Mouse (Mus musculus) left cerebral cortex, adult 8-10 months (tissue): Measurements from ENCODE around the gene Ybx2. TPM values are rescaled to one million over a fixed set of nuclear protein-coding genes. Genes with fewer than 3 reads are reported as not detected.

Experiments
- microRNA-seq, 2 experiments: library from miRNA; unstranded; fragments of <30 nt; microRNA quantifications; one replicate each; pipeline ENCODE4 v1.2.0; 2022
- total RNA-seq, 4 experiments: library from RNA; stranded (reverse); gene quantifications; 2 replicates each; pipeline ENCODE4 v1.2.4; 2022

Ybx2 gene
- total RNA-seq, 4 experiments from 2014 or later, result 5.1 to 9.6 (median 6.1) TPM

Small RNA genes lying within 50 kb of the gene (microRNA-seq; reads per million reads assigned to microRNA genes)
- 0.44 to 0.84 reads per million in 2 experiments for gene Gm44349

Other genes starting within 250 kb of the Ybx2 start
- 10 to 100 TPM; 10.2 to 15.1 (median 11.7) TPM for gene Tnfsf12, start 239.9 kb upstream of the Ybx2 start, total RNA-seq
- gene Tnfsfm13, start 239.7 kb upstream of the Ybx2 start, total RNA-seq, result 1 to 10 TPM; 1.5 to 2.0 (median 1.8) TPM
- 10 to 100 TPM; 48.6 to 56.4 (median 51.3) TPM for gene Polr2a, start 177.2 kb upstream of the Ybx2 start, total RNA-seq
- not detected for gene Slc35g3, start 173.8 kb upstream of the Ybx2 start, total RNA-seq
- gene Zbtb4, start 169.9 kb upstream of the Ybx2 start, total RNA-seq, result 100 to 1,000 TPM; 138 to 158 (median 147) TPM
- 1 to 10 TPM in 2 of 4 experiments, under 1 TPM in 2; 0.51 to 1.2 (median 0.92) TPM for gene Chrnb1, start 139.9 kb upstream of the Ybx2 start, total RNA-seq
- gene Fgf11, start 133.9 kb upstream of the Ybx2 start, total RNA-seq, result 10 to 100 TPM; 18.8 to 22.3 (median 19.7) TPM
- under 1 TPM in 2 of 4 experiments, not detected in 2; 0.16 to 0.20 TPM for gene Tmem102, start 130.2 kb upstream of the Ybx2 start, total RNA-seq
- gene Gm39566, start 120.5 kb upstream of the Ybx2 start, total RNA-seq, result not detected
- not detected for gene Spem2, start 117.3 kb upstream of the Ybx2 start, total RNA-seq
- gene Spem1, start 113.6 kb upstream of the Ybx2 start, total RNA-seq, result under 1 TPM in 3 of 4 experiments, not detected in 1; 0.43 to 0.74 (median 0.49) TPM
- 100 to 1,000 TPM; 217 to 228 (median 217) TPM for gene Nlgn2, start 98.0 kb upstream of the Ybx2 start, total RNA-seq
- gene Tmem256, start 97.3 kb upstream of the Ybx2 start, total RNA-seq, result 100 to 1,000 TPM; 117 to 147 (median 123) TPM
- 10 to 100 TPM; 16.0 to 20.0 (median 18.6) TPM for gene Plscr3, start 89.4 kb upstream of the Ybx2 start, total RNA-seq
- gene Tnk1, start 77.1 kb upstream of the Ybx2 start, total RNA-seq, result under 1 TPM in 3 of 4 experiments, not detected in 1; 0.26 to 0.46 (median 0.30) TPM
- gene Tmem95, start 57.8 kb upstream of the Ybx2 start, total RNA-seq, result not detected
- 1 to 10 TPM; 1.0 to 2.0 (median 1.2) TPM for gene Kctd11, start 54.4 kb upstream of the Ybx2 start, total RNA-seq
- gene Acap1, start 40.3 kb upstream of the Ybx2 start, total RNA-seq, result not detected
- 1 to 10 TPM in 1 of 4 experiments, under 1 TPM in 3; 0.39 to 1.1 (median 0.56) TPM for gene 2810408A11Rik, start 34.8 kb upstream of the Ybx2 start, total RNA-seq
- 100 to 1,000 TPM in 3 of 4 experiments, 10 to 100 TPM in 1; 97.6 to 122 (median 112) TPM for gene Neurl4, start 34.7 kb upstream of the Ybx2 start, total RNA-seq
- gene Gps2, start 21.9 kb upstream of the Ybx2 start, total RNA-seq, result 10 to 100 TPM; 27.1 to 37.6 (median 32.4) TPM
- 100 to 1,000 TPM; 413 to 430 (median 416) TPM for gene Eif5a, start 13.8 kb upstream of the Ybx2 start, total RNA-seq
- gene Slc2a4, start 12.4 kb downstream of the Ybx2 start, total RNA-seq, result 1 to 10 TPM; 4.8 to 5.4 (median 5.1) TPM
- not detected for gene Cldn7, start 29.0 kb downstream of the Ybx2 start, total RNA-seq
- gene Ctdnep1, start 45.4 kb downstream of the Ybx2 start, total RNA-seq, result 100 to 1,000 TPM; 108 to 126 (median 118) TPM
- 100 to 1,000 TPM in 1 of 4 experiments, 10 to 100 TPM in 3; 78.7 to 101 (median 87.1) TPM for gene Elp5, start 46.7 kb downstream of the Ybx2 start, total RNA-seq
- 100 to 1,000 TPM; 218 to 247 (median 236) TPM for gene Gabarap, start 55.3 kb downstream of the Ybx2 start, total RNA-seq
- gene Phf23, start 60.0 kb downstream of the Ybx2 start, total RNA-seq, result 10 to 100 TPM; 49.6 to 59.9 (median 51.8) TPM
- gene Dvl2, start 64.8 kb downstream of the Ybx2 start, total RNA-seq, result 10 to 100 TPM; 28.0 to 36.9 (median 32.9) TPM
- 10 to 100 TPM; 57.9 to 68.3 (median 61.2) TPM for gene Acadvl, start 79.6 kb downstream of the Ybx2 start, total RNA-seq
- gene Dlg4, start 81.1 kb downstream of the Ybx2 start, total RNA-seq, result 100 to 1,000 TPM; 721 to 849 (median 797) TPM
- gene Asgr1, start 118.3 kb downstream of the Ybx2 start, total RNA-seq, result 1 to 10 TPM in 2 of 4 experiments, under 1 TPM in 2; 0.77 to 2.4 (median 1.5) TPM
- not detected for gene Asgr2, start 156.8 kb downstream of the Ybx2 start, total RNA-seq
- gene Mgl2, start 194.5 kb downstream of the Ybx2 start, total RNA-seq, result 1 to 10 TPM in 1 of 4 experiments, under 1 TPM in 3; 0.57 to 1.1 (median 0.76) TPM
- 1 to 10 TPM in 3 of 4 experiments, under 1 TPM in 1; 0.96 to 3.3 (median 2.7) TPM for gene Clec10a, start 220.4 kb downstream of the Ybx2 start, total RNA-seq